ENCODE assay signal across 8 mouse cellular contexts in genomic region chr5:65106876-65107772, GRCm38 (mm10). TPM values are rescaled to one million over a fixed set of nuclear protein-coding genes. Genes with fewer than 3 reads are reported as not detected.
DNase-seq lines count a peak whose midpoint lies in the region; ATAC-seq and TF ChIP-seq lines count a peak whose summit lies in the region.

TSS of gene Klhl5 (plus strand) at chr5:65107539.

- no peak for TF ChIP-seq POLR2A in bone marrow macrophage, adult 2 months (IDR thresholded peaks at IDR 0.05; ENCODE audit: borderline replicate concordance, low read depth, low read length)
- TF ChIP-seq POLR2A in embryonic fibroblast, embryonic 13.5 days (IDR thresholded peaks at IDR 0.05; ENCODE audit: low read depth, low read length): peak; percentile 66

- ATAC-seq in kidney, embryonic 15.5 days (replicated peaks; ENCODE audit: low FRiP score): peak; percentile 98
- ATAC-seq in limb, embryonic 15.5 days (ENCODE audit: insufficient number of reproducible peaks, low FRiP score, low TSS enrichment, low read depth): peak; percentile 84
- ATAC-seq in midbrain, postnatal 0 days (ENCODE audit: low FRiP score): peak; percentile 88

- no peak for TF ChIP-seq CTCF in bone marrow macrophage, adult 2 months (IDR thresholded peaks at IDR 0.05; ENCODE audit: low read depth, low read length)
- no peak for TF ChIP-seq CTCF in embryonic fibroblast, embryonic 13.5 days (IDR thresholded peaks at IDR 0.05; ENCODE audit: borderline replicate concordance, insufficient read depth, low read length)
- TF ChIP-seq CTCF in midbrain, postnatal 0 days (IDR thresholded peaks at IDR 0.05): peak; percentile 2; the same call in 1 of the 2 replicates

- DNase-seq in B cell, adult 2 months: peak; percentile 83 to 85
- peak; percentile 95 for DNase-seq in heart, embryonic 10.5 days (ENCODE audit: low spot score)
- DNase-seq in midbrain, postnatal 0 days (ENCODE audit: low spot score): peak; percentile 77
- DNase-seq in spleen, postnatal 14 days (ENCODE audit: low spot score in 2 of 2): peak; percentile 70 to 77

- no peaks in the 10 kb centered on the region for H3K36me3 ChIP-seq in heart, embryonic 10.5 days
- H3K36me3 ChIP-seq in kidney, embryonic 15.5 days: no peaks in the 10 kb centered on the region
- H3K36me3 ChIP-seq in limb, embryonic 15.5 days: no peaks in the 10 kb centered on the region
- no peaks in the 10 kb centered on the region for H3K36me3 ChIP-seq in midbrain, postnatal 0 days (ENCODE audit: insufficient read depth, low read length)

- no peaks in the 10 kb centered on the region for H3K9me3 ChIP-seq in heart, embryonic 10.5 days
- H3K9me3 ChIP-seq in kidney, embryonic 15.5 days (replicated peaks): no peaks in the 10 kb centered on the region
- H3K9me3 ChIP-seq in limb, embryonic 15.5 days: no peaks in the 10 kb centered on the region
- H3K9me3 ChIP-seq in midbrain, postnatal 0 days (ENCODE audit: low read length): no peaks in the 10 kb centered on the region

- 3% methylated on average over 50 of the region's 56 CpGs for WGBS in heart, embryonic 10.5 days
- WGBS in kidney, embryonic 15.5 days: 5% methylated on average over 39 of the region's 56 CpGs
- 6% methylated on average over 47 of the region's 56 CpGs for WGBS in limb, embryonic 15.5 days
- 6% methylated on average over 32 of the region's 56 CpGs for WGBS in midbrain, postnatal 0 days

- peak within 1 kb of the TSS; percentile 76 for H3K4me2 ChIP-seq in kidney, embryonic 15.5 days
- peak within 1 kb of the TSS; percentile 82 for H3K4me2 ChIP-seq in limb, embryonic 15.5 days
- peak within 1 kb of the TSS; percentile 93 for H3K4me2 ChIP-seq in midbrain, postnatal 0 days (ENCODE audit: low read depth, low read length, poor library complexity, severe bottlenecking)

- peak within 1 kb of the TSS; percentile 73 for H3K9ac ChIP-seq in kidney, embryonic 15.5 days
- peak within 1 kb of the TSS; percentile 74 for H3K9ac ChIP-seq in limb, embryonic 15.5 days
- peak within 1 kb of the TSS; percentile 76 for H3K9ac ChIP-seq in midbrain, postnatal 0 days (replicated peaks; ENCODE audit: low read length, poor library complexity, severe bottlenecking)

- H3K4me3 ChIP-seq in bone marrow macrophage, adult 2 months (ENCODE audit: insufficient read depth, low read length): peak within 1 kb of the TSS; percentile 79
- H3K4me3 ChIP-seq in embryonic fibroblast, embryonic 13.5 days (ENCODE audit: insufficient read depth, low read length): peak within 1 kb of the TSS; percentile 50
- peak within 1 kb of the TSS; percentile 92 for H3K4me3 ChIP-seq in heart, embryonic 10.5 days
- peak within 1 kb of the TSS; percentile 79 for H3K4me3 ChIP-seq in kidney, embryonic 15.5 days (replicated peaks)
- peak within 1 kb of the TSS; percentile 83 for H3K4me3 ChIP-seq in limb, embryonic 15.5 days
- H3K4me3 ChIP-seq in midbrain, postnatal 0 days (ENCODE audit: low read depth, low read length): peak within 1 kb of the TSS; percentile 84

- peak within 1 kb of the TSS; percentile 88 for H3K27ac ChIP-seq in bone marrow macrophage, adult 2 months (ENCODE audit: insufficient read depth, low read depth, low read length)
- H3K27ac ChIP-seq in embryonic fibroblast, embryonic 13.5 days (ENCODE audit: insufficient read depth, low read length): 0 out of 2 replicates have a peak within 1 kb of the TSS, but pooled peaks have one; percentile 6
- peak within 1 kb of the TSS; percentile 95 for H3K27ac ChIP-seq in heart, embryonic 10.5 days
- H3K27ac ChIP-seq in kidney, embryonic 15.5 days: peak within 1 kb of the TSS; percentile 87
- peak within 1 kb of the TSS; percentile 79 for H3K27ac ChIP-seq in limb, embryonic 15.5 days
- H3K27ac ChIP-seq in midbrain, postnatal 0 days (ENCODE audit: low read depth, low read length): peak within 1 kb of the TSS; percentile 72

- no peaks in the 10 kb centered on the region for H3K27me3 ChIP-seq in heart, embryonic 10.5 days (ENCODE audit: insufficient read depth, poor library complexity, severe bottlenecking)
- H3K27me3 ChIP-seq in kidney, embryonic 15.5 days: no peaks in the 10 kb centered on the region
- H3K27me3 ChIP-seq in limb, embryonic 15.5 days: no peaks in the 10 kb centered on the region
- no peaks in the 10 kb centered on the region for H3K27me3 ChIP-seq in midbrain, postnatal 0 days (ENCODE audit: insufficient read depth, low read length)

- peaks cover 22% of the 10 kb centered on the region for H3K4me1 ChIP-seq in bone marrow macrophage, adult 2 months (ENCODE audit: control insufficient read depth, insufficient read depth, low read length)
- H3K4me1 ChIP-seq in embryonic fibroblast, embryonic 13.5 days (ENCODE audit: control insufficient read depth, insufficient read depth, low read length): 0 out of 2 replicates have a peak, but pooled peaks cover 2% of the 10 kb centered on the region
- H3K4me1 ChIP-seq in heart, embryonic 10.5 days: peaks cover 29% of the 10 kb centered on the region
- peaks cover 17% of the 10 kb centered on the region; the same call in 1 of the 2 replicates for H3K4me1 ChIP-seq in kidney, embryonic 15.5 days
- peaks cover 17% of the 10 kb centered on the region; the same call in 1 of the 2 replicates for H3K4me1 ChIP-seq in limb, embryonic 15.5 days
- peaks cover 5% of the 10 kb centered on the region; the same call in 1 of the 2 replicates for H3K4me1 ChIP-seq in midbrain, postnatal 0 days (ENCODE audit: insufficient read depth, low read length)

RNA-seq across cellular contexts. Expression of gene Klhl5, which starts in this region (rescaled TPM):
- polyA plus RNA-seq in bone marrow macrophage, adult 2 months (2012; ENCODE audit: insufficient read depth, insufficient read length, missing spikeins): 58.8 and 59.0 TPM in 2 replicates
- 34.2 and 35.5 TPM in 2 replicates for polyA plus RNA-seq in embryonic fibroblast, embryonic 13.5 days (2011; ENCODE audit: insufficient read length, low read depth, missing spikeins)
- 12.9 and 13.0 TPM in 2 replicates for polyA plus RNA-seq in heart, embryonic 10.5 days (2016; fragmentation: Nextera tagmentation; extraction: Ambion mirVana)
- polyA plus RNA-seq in kidney, embryonic 15.5 days (2015; fragmentation: Nextera tagmentation; extraction: Ambion mirVana): 18.4 and 19.0 TPM in 2 replicates
- 13.3 and 17.6 TPM in 2 replicates for polyA plus RNA-seq in limb, embryonic 15.5 days (2015; fragmentation: Nextera tagmentation; extraction: Ambion mirVana)
- total RNA-seq in midbrain, postnatal 0 days (2014; rRNA removed): 62.1 and 64.4 TPM in 2 replicates
- 56.6 and 61.2 TPM in 2 replicates for polyA plus RNA-seq in midbrain, postnatal 0 days (2015; fragmentation: Nextera tagmentation; extraction: Ambion mirVana)

Comparison
In these comparisons a context has a peak if more than half of its experiments do, and no peak if none do; other contexts are left out.
1. Peak in every context shown above with its lines: DNase-seq, ATAC-seq, H3K4me3 ChIP-seq and H3K27ac ChIP-seq.
2. H3K27ac ChIP-seq: peak in every context shown above with its lines; median percentile 95 in heart, embryonic 10.5 days; 88 in bone marrow macrophage, adult 2 months; 87 in kidney, embryonic 15.5 days; 79 in limb, embryonic 15.5 days; 72 in midbrain, postnatal 0 days; 6 in embryonic fibroblast, embryonic 13.5 days.